Mouse (Mus musculus) thymus, adult 2 months (tissue): ENCODE data around the gene Kars.

Experiments used
- CTCF ChIP-seq: fragments of 200-500 bp; IDR thresholded peaks from 2 replicates; pipeline ENCODE4 v1.5.1; 2012; ENCODE audit warnings: mild to moderate bottlenecking, control low read depth, low read length, moderate library complexity, borderline replicate concordance; ENCODE audit not compliant: control insufficient read depth, poor library complexity, insufficient read depth; ENCODE audit errors: extremely low read depth
- POLR2A ChIP-seq: fragments of 200-500 bp; IDR thresholded peaks from 2 replicates; pipeline ENCODE4 v1.6.1; 2012; ENCODE audit warnings: mild to moderate bottlenecking, low read length, control low read depth, moderate library complexity; ENCODE audit not compliant: control insufficient read depth, poor library complexity, insufficient read depth; ENCODE audit errors: extremely low read depth

GRCm38 (mm10) chr8:111964849-111965561 lies 46.1 kb downstream of the Kars start:
- TF ChIP-seq POLR2A (no peak), CTCF (no peak)
